Mouse (Mus musculus): ENCODE measurements around the gene Megf11. TPM values are rescaled to one million over a fixed set of nuclear protein-coding genes. Genes with fewer than 3 reads are reported as not detected.
A peak's percentile ranks its signal among the peaks of the same experiment; 100 is the strongest.

Megf11 gene
- total and polyA plus RNA-seq, 3 experiments: 0.08 to 0.93 TPM; not detected in 1

DNA sequence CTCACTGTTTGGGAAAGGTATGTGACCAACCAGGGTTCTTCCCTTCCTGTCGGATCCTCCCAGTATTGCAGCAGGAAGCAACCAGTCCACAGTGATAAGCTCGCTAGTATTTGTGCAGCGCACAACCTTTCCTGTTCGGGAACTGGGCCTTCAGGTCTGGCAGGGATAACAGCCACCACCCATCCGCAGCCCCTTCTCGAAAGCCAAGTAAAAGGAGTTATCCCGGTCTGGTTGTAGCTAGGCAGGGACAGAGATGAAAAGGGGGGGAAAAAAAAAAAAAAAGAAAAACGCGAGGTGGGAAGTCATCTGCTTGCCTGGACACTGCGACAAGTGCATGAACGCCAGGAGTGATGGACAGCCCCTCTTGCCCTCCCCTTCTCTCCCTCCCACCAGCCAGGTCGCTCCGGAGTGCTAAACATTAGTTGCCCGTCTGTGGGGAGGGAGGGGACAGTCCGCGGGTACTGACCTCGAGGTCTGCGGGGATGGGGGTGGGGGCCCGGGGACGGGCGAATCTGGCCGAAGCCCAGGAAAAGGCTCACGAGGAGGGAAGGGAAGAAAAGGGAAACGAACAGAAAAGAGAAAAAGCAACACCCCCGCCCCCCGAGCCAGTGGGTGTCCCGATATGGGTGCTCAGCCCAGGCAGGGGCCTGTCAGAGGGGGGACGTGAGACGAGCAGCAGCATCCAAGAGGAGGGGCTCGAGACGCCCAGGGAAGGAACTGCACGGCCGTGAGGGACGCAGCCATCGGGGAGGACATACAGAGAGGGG lies 351.4 kb downstream of the Megf11 start:
- DNase-seq (ENCODE audit: low read depth, low spot score): peak; percentile 90
- peak; percentile 87 for TF ChIP-seq TAL1 (IDR thresholded peaks at IDR 0.05; ENCODE audit: low read length)
- TF ChIP-seq POLR2A (IDR thresholded peaks at IDR 0.05; ENCODE audit: control insufficient read depth in 1 of 2, insufficient read depth in 1 of 2, low read depth in 1 of 2, low read length in 2 of 2, poor library complexity in 1 of 2): 0 out of 4 replicates have a peak, but pooled peaks of 1 of the 2 experiments have one; percentile 24
- 0 out of 2 replicates have a peak, but pooled peaks have one; percentile 23 for TF ChIP-seq ELF1 (IDR thresholded peaks at IDR 0.05; ENCODE audit: low read depth, low read length)
- no peak for TF ChIP-seq NELFE (IDR thresholded peaks at IDR 0.05; ENCODE audit: low read depth, low read length)
- TF ChIP-seq TBP (IDR thresholded peaks at IDR 0.05; ENCODE audit: low read depth, low read length): 0 out of 2 replicates have a peak, but pooled peaks have one; percentile 42
- no peak for TF ChIP-seq UBTF (IDR thresholded peaks at IDR 0.05; ENCODE audit: borderline replicate concordance, insufficient read depth, low read depth, low read length)
- no peak for TF ChIP-seq KAT2A (conservative IDR thresholded peaks at IDR 0.05; ENCODE audit: low read depth, low read length)
- no peak for TF ChIP-seq MYB (IDR thresholded peaks at IDR 0.05; ENCODE audit: low read depth, low read length)
- TF ChIP-seq JUND (IDR thresholded peaks at IDR 0.05; ENCODE audit: low read depth, low read length): no peak
- peak; percentile 84 for TF ChIP-seq SIN3A (IDR thresholded peaks at IDR 0.05; ENCODE audit: low read length)
- peak; percentile 67; the same call in 1 of the 2 replicates for TF ChIP-seq RCOR1 (IDR thresholded peaks at IDR 0.05; ENCODE audit: low read depth, low read length)
- TF ChIP-seq ZNF384 (IDR thresholded peaks at IDR 0.05; ENCODE audit: low read depth, low read length): peak; percentile 61
- peak; percentile 79 for TF ChIP-seq GATA1 (IDR thresholded peaks at IDR 0.05; ENCODE audit: low read depth, low read length)
- TF ChIP-seq RAD21 (IDR thresholded peaks at IDR 0.05; ENCODE audit: low read depth, low read length): no peak
- TF ChIP-seq CHD2 (IDR thresholded peaks at IDR 0.05; ENCODE audit: low read length): no peak
- TF ChIP-seq EP300 (IDR thresholded peaks at IDR 0.05; ENCODE audit: low read depth in 1 of 2, low read length in 2 of 2): peak; percentile 79
- TF ChIP-seq TCF12 (IDR thresholded peaks at IDR 0.05; ENCODE audit: low read depth, low read length): peak; percentile 76
- no peak for TF ChIP-seq USF2 (IDR thresholded peaks at IDR 0.05; ENCODE audit: borderline replicate concordance in 1 of 2, insufficient read depth in 1 of 2, low read depth in 1 of 2, low read length in 2 of 2)
- peak; percentile 28; the same call in 1 of the 2 replicates for TF ChIP-seq ETS1 (IDR thresholded peaks at IDR 0.05; ENCODE audit: low read depth, low read length)
- TF ChIP-seq CHD1 (IDR thresholded peaks at IDR 0.05; ENCODE audit: low read depth, low read length): peak; percentile 68; the same call in 1 of the 2 replicates
- TF ChIP-seq ZMIZ1 (IDR thresholded peaks at IDR 0.05; ENCODE audit: low read depth, low read length): no peak
- no peaks in the 10 kb centered on the region for H3K9me3 ChIP-seq (replicated peaks; ENCODE audit: insufficient read depth, low read length)
- H3K79me2 ChIP-seq (ENCODE audit: control insufficient read depth, insufficient read depth, low read length, poor library complexity): peaks cover 24% of the 10 kb centered on the region
- peaks cover 0 to 28% of the 10 kb centered on the region in 2 experiments; a peak in 3 of 4 replicates for H3K36me3 ChIP-seq (ENCODE audit: control insufficient read depth in 1 of 2, insufficient read depth in 2 of 2, low read length in 2 of 2)
- peaks cover under 1 to 17% of the 10 kb centered on the region in 2 experiments; a peak in 3 of 4 replicates for H3K4me1 ChIP-seq (ENCODE audit: control insufficient read depth in 1 of 2, insufficient read depth in 2 of 2, low read length in 2 of 2)
- peak overlapping the region; percentile 82 for H3K27ac ChIP-seq (ENCODE audit: control insufficient read depth, low read depth, low read length)
- no peaks in the 10 kb centered on the region for H3K27me3 ChIP-seq (ENCODE audit: control insufficient read depth in 1 of 2, insufficient read depth in 2 of 2, low read length in 2 of 2)
- peak overlapping the region; percentile 69 to 83 for H3K4me3 ChIP-seq (ENCODE audit: control insufficient read depth in 1 of 2, insufficient read depth in 1 of 2, low read depth in 2 of 2, low read length in 2 of 2)
- peak overlapping the region; percentile 92 for H3K9ac ChIP-seq (ENCODE audit: control insufficient read depth, low read depth, low read length, poor library complexity, severe bottlenecking)
